Mouse (Mus musculus) megakaryocyte, embryonic 14.5 days (primary cell): ENCODE data around the gene Kcnj2.

Experiments used
- FLI1 ChIP-seq: IDR thresholded peaks from 2 replicates; pipeline ENCODE4 v1.6.1; 2012; ENCODE audit warnings: low read length, inconsistent platforms, mixed read lengths
- GATA1 ChIP-seq: IDR thresholded peaks from 3 replicates; pipeline ENCODE4 v1.6.1; 2012; ENCODE audit warnings: mixed read lengths, low read length, inconsistent platforms, borderline replicate concordance

DNA sequence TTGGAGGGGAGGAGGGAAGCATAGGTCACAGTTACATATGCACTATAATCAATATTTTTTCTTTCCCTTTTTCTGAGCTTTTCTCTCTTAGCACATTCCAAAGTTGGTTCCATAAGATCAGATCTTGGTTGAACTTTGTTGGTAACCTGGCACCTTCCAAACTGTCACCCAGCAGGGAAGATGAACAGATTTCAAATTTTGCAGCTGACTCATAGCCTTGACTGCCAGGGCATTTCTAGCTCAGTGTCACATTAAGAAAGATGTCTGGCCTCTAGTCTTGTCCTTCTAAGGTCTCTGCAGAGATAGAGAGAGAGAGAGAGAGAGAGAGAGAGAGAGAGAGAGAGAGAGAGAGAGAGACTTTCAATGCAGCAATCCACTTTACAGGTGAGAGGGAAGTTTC is 8.2 kb downstream of the Kcnj2 start:
- TF ChIP-seq GATA1 (no peak), FLI1 (no peak)
